Mouse (Mus musculus) mouse trophoblast stem cell (cell line): ENCODE measurements at regions not wholly inside any gene's neighbourhood (a gene's known extent, or its start where the extent isn't known, plus 50 kb on each side); places are given as distances from the start of the nearest gene placed in this dataset.

Experiments used
- in situ Hi-C, 2 experiments: fragments of 300-500 bp; cut with MseI, MboI; formaldehyde crosslinking; loops; 2 replicates in 1 of 2; 3 replicates in 1 of 2; pipeline ENCODE4 v1.15.1; 2025

- in situ Hi-C loops: no loop called here
Measured at GRCm38 (mm10) chr19:45288722-45289121, 53.1 kb upstream of the Lbx1 start.

- in situ Hi-C loops: no loop called here
Measured at GRCm38 (mm10) chr19:45297812-45298211, 62.2 kb upstream of the Lbx1 start.

GRCm38 (mm10) chr19:45299341-45299740, 63.7 kb upstream of the Lbx1 start:
- in situ Hi-C loops: no loop called here

- in situ Hi-C loops: loop anchor here (10.0 kb wide), 1 partner anchor 135 kb away; no protein-coding TSS in a partner anchor
Measured at GRCm38 (mm10) chr19:45299768-45300167, 63.8 kb upstream of the Btrc start.

- in situ Hi-C loops: loop anchor here (10.0 kb wide), 1 partner anchor 134 kb away; no protein-coding TSS in a partner anchor
Measured at GRCm38 (mm10) chr19:45300691-45301431, 62.7 kb upstream of the Btrc start.

- in situ Hi-C loops: loop anchor here (10.0 kb wide), 1 partner anchor 133 kb away; no protein-coding TSS in a partner anchor
Measured at GRCm38 (mm10) chr19:45301432-45301732, 62.2 kb upstream of the Btrc start.

GRCm38 (mm10) chr19:45301733-45302547, 61.6 kb upstream of the Btrc start:
- in situ Hi-C loops: loop anchor here (10.0 kb wide), 1 partner anchor 133 kb away; no protein-coding TSS in a partner anchor

- in situ Hi-C loops: loop anchor here (10.0 kb wide), 1 partner anchor 132 kb away; no protein-coding TSS in a partner anchor
Measured at GRCm38 (mm10) chr19:45302548-45303241, 60.8 kb upstream of the Btrc start.

GRCm38 (mm10) chr19:45304538-45304937, 59.0 kb upstream of the Btrc start:
- in situ Hi-C loops: loop anchor here (10.0 kb wide), 1 partner anchor 130 kb away; no protein-coding TSS in a partner anchor

- in situ Hi-C loops: loop anchor here (10.0 kb wide), 1 partner anchor 127 kb away; no protein-coding TSS in a partner anchor
Measured at GRCm38 (mm10) chr19:45307299-45308275, 55.9 kb upstream of the Btrc start.

GRCm38 (mm10) chr19:45308676-45309275, 54.8 kb upstream of the Btrc start:
- in situ Hi-C loops: loop anchor here (10.0 kb wide), 1 partner anchor 126 kb away; no protein-coding TSS in a partner anchor

GRCm38 (mm10) chr19:45310291-45310881, 53.1 kb upstream of the Btrc start:
- in situ Hi-C loops: loop anchor here in 1 of 2 experiments (5.0 kb wide), 1 partner anchor 237 kb away; no protein-coding TSS in a partner anchor

- in situ Hi-C loops: loop anchor here in 1 of 2 experiments (5.0 kb wide), 1 partner anchor 236 kb away; no protein-coding TSS in a partner anchor
Measured at GRCm38 (mm10) chr19:45310944-45311603, 52.5 kb upstream of the Btrc start.

GRCm38 (mm10) chr19:45311831-45312537, 51.5 kb upstream of the Btrc start:
- in situ Hi-C loops: loop anchor here in 1 of 2 experiments (5.0 kb wide), 1 partner anchor 235 kb away; no protein-coding TSS in a partner anchor

- in situ Hi-C loops: loop anchor here in 1 of 2 experiments (5.0 kb wide), 1 partner anchor 234 kb away; no protein-coding TSS in a partner anchor
Measured at GRCm38 (mm10) chr19:45312713-45313365, 50.7 kb upstream of the Btrc start.
